Mouse (Mus musculus): Measurements from ENCODE around the gene Atg7.

- no peak for TF ChIP-seq MAFK (IDR thresholded peaks at IDR 0.05; ENCODE audit: insufficient read depth, low read depth, low read length)
- TF ChIP-seq ZNF384 (IDR thresholded peaks at IDR 0.05; ENCODE audit: low read depth, low read length) = no peak
These were observed 203.4 kb downstream of the Atg7 start for GRCm38 (mm10) chr6:114846153-114846772.
